Mouse (Mus musculus): ENCODE measurements at regions not wholly inside any gene's neighbourhood (a gene's known extent, or its start where the extent isn't known, plus 50 kb on each side); places are given as distances from the start of the nearest gene placed in this dataset.

- in situ Hi-C loops (cut with MboI; ENCODE audit: unreplicated experiment in 2 of 2): no loop called here
Measured at GRCm38 (mm10) chr15:67315202-67315601, 814.5 kb upstream of the Lrrc6 start.

- in situ Hi-C loops (cut with MboI; ENCODE audit: unreplicated experiment in 2 of 2): no loop called here
Measured at GRCm38 (mm10) chr15:67313648-67314047, 812.9 kb upstream of the Lrrc6 start.

- in situ Hi-C loops (cut with MboI; ENCODE audit: unreplicated experiment in 2 of 2): no loop called here
Measured at GRCm38 (mm10) chr15:67305681-67306080, 805.0 kb upstream of the Lrrc6 start.

- in situ Hi-C loops (cut with MboI; ENCODE audit: unreplicated experiment in 2 of 2): no loop called here
Measured at GRCm38 (mm10) chr15:67303804-67304203, 803.1 kb upstream of the Lrrc6 start.

- in situ Hi-C loops (cut with MboI; ENCODE audit: unreplicated experiment in 2 of 2): no loop called here
Measured at GRCm38 (mm10) chr15:67301871-67302363, 801.2 kb upstream of the Lrrc6 start.

GRCm38 (mm10) chr15:67301024-67301423 lies 800.3 kb upstream of the Lrrc6 start:
- in situ Hi-C loops (cut with MboI; ENCODE audit: unreplicated experiment in 2 of 2): no loop called here

- in situ Hi-C loops (cut with MboI; ENCODE audit: unreplicated experiment in 2 of 2): no loop called here
Measured at GRCm38 (mm10) chr15:67294797-67295196, 794.1 kb upstream of the Lrrc6 start.

GRCm38 (mm10) chr15:67289749-67290148 lies 789.0 kb upstream of the Lrrc6 start:
- in situ Hi-C loops (cut with MboI; ENCODE audit: unreplicated experiment in 2 of 2): no loop called here

GRCm38 (mm10) chr15:67284941-67285340 lies 784.2 kb upstream of the Lrrc6 start:
- in situ Hi-C loops (cut with MboI; ENCODE audit: unreplicated experiment in 2 of 2): loop anchor here in 1 of 2 experiments (5.0 kb wide), 1 partner anchor 88 kb away; no protein-coding TSS in a partner anchor

GRCm38 (mm10) chr15:67283275-67283972 lies 782.7 kb upstream of the Lrrc6 start:
- in situ Hi-C loops (cut with MboI; ENCODE audit: unreplicated experiment in 2 of 2): loop anchor here in 1 of 2 experiments (5.0 kb wide), 1 partner anchor 86 kb away; no protein-coding TSS in a partner anchor

- in situ Hi-C loops (cut with MboI; ENCODE audit: unreplicated experiment in 2 of 2): no loop called here
Measured at GRCm38 (mm10) chr15:67278869-67279268, 778.2 kb upstream of the Lrrc6 start.

- in situ Hi-C loops (cut with MboI; ENCODE audit: unreplicated experiment in 2 of 2): no loop called here
Measured at GRCm38 (mm10) chr15:67275058-67275457, 774.3 kb upstream of the Lrrc6 start.

- in situ Hi-C loops (cut with MboI; ENCODE audit: unreplicated experiment in 2 of 2): no loop called here
Measured at GRCm38 (mm10) chr15:67272397-67272796, 771.7 kb upstream of the Lrrc6 start.

GRCm38 (mm10) chr15:67263723-67264122 lies 763.0 kb upstream of the Lrrc6 start:
- in situ Hi-C loops (cut with MboI; ENCODE audit: unreplicated experiment in 2 of 2): no loop called here

- in situ Hi-C loops (cut with MboI; ENCODE audit: unreplicated experiment in 2 of 2): no loop called here
Measured at GRCm38 (mm10) chr15:67263313-67263712, 762.6 kb upstream of the Lrrc6 start.

- in situ Hi-C loops (cut with MboI; ENCODE audit: unreplicated experiment in 2 of 2): no loop called here
Measured at GRCm38 (mm10) chr15:67262269-67262668, 761.6 kb upstream of the Lrrc6 start.

GRCm38 (mm10) chr15:67260666-67261065 lies 760.0 kb upstream of the Lrrc6 start:
- in situ Hi-C loops (cut with MboI; ENCODE audit: unreplicated experiment in 2 of 2): no loop called here

- in situ Hi-C loops (cut with MboI; ENCODE audit: unreplicated experiment in 2 of 2): no loop called here
Measured at GRCm38 (mm10) chr15:67249147-67249546, 748.4 kb upstream of the Lrrc6 start.

GRCm38 (mm10) chr15:67248471-67248870 lies 747.8 kb upstream of the Lrrc6 start:
- in situ Hi-C loops (cut with MboI; ENCODE audit: unreplicated experiment in 2 of 2): no loop called here

GRCm38 (mm10) chr15:67245658-67246268 lies 745.1 kb upstream of the Lrrc6 start:
- in situ Hi-C loops (cut with MboI; ENCODE audit: unreplicated experiment in 2 of 2): no loop called here

GRCm38 (mm10) chr15:67244908-67245657 lies 744.4 kb upstream of the Lrrc6 start:
- in situ Hi-C loops (cut with MboI; ENCODE audit: unreplicated experiment in 2 of 2): no loop called here
